Mouse (Mus musculus) forebrain, embryonic 12.5 days (tissue): ENCODE results near the gene Atxn1. TPM values are rescaled to one million over a fixed set of nuclear protein-coding genes. Genes with fewer than 3 reads are reported as not detected.

ENCODE experiments used
- ATAC-seq: fragments of 200-750 bp; cut with Nextera tagmentation; 2 replicates; pipeline ENCODE4 v1.8.0; 2017; ENCODE audit warnings: moderate TSS enrichment; ENCODE audit not compliant: low FRiP score
- H3K27ac ChIP-seq: fragments of 300-500 bp; sonication (generic); 2 replicates; pipeline ENCODE4 v1.5.1; 2016; ENCODE audit warnings: mild to moderate bottlenecking
- H3K27me3 ChIP-seq: fragments of 300-500 bp; sonication (generic); 2 replicates; pipeline ENCODE4 v1.6.1; 2016; ENCODE audit warnings: mild to moderate bottlenecking
- H3K36me3 ChIP-seq: fragments of 300-500 bp; sonication (generic); replicated peaks from 2 replicates; pipeline ENCODE4 v1.6.1; 2016; ENCODE audit warnings: mild to moderate bottlenecking
- H3K4me1 ChIP-seq: fragments of 300-500 bp; sonication (generic); 2 replicates; pipeline ENCODE4 v1.6.1; 2016
- H3K4me2 ChIP-seq: fragments of 300-500 bp; sonication (generic); 2 replicates; pipeline ENCODE4 v1.6.1; 2016; ENCODE audit warnings: mild to moderate bottlenecking, moderate library complexity
- H3K4me3 ChIP-seq: fragments of 300-500 bp; sonication (generic); replicated peaks from 2 replicates; pipeline ENCODE4 v1.5.1; 2016; ENCODE audit warnings: mild to moderate bottlenecking
- H3K9ac ChIP-seq: fragments of 300-500 bp; sonication (generic); 2 replicates; pipeline ENCODE4 v1.6.1; 2016; ENCODE audit warnings: mild to moderate bottlenecking
- H3K9me3 ChIP-seq: fragments of 300-500 bp; sonication (generic); 2 replicates; pipeline ENCODE4 v1.6.1; 2016
- WGBS: fragments of 180-500 bp; shearing (Covaris S2); methylation state at CpG from one replicate; pipeline ENCODE4 v1.1.7; 2016; 5-methylcytosine and 5-hydroxymethylcytosine counted together
- polyA plus RNA-seq: library from polyadenylated mRNA; unstranded; fragments of >200 nt; fragmentation: Nextera tagmentation; extraction: Ambion mirVana; gene quantifications from 2 replicates; pipeline ENCODE4 v1.2.1, GENCODE M21; 2016

Atxn1 gene
- polyA plus RNA-seq, 1 experiment from 2014 or later = 3.7 TPM

DNA sequence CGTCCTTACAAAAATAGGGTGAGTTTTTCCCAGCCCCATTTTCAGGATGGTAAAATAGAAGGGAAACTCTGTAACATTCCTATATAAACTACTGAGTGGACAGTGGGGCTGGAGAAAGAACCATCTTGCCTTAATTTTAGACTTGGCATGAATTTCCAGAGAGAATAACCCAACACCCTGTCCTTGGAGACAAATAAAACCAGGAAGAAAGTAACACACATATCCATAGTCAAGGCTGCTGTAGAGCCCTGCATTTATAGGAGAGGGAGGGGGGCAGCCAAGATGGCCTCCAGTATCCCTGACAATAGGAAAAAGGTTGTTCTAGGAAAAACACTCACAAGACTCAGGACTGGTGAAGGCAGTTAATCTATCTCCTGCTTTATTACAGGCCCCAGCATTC is 210.3 kb downstream of the Atxn1 start:
- 88% methylated on average over 1 of the region's 1 CpGs for WGBS
- no peak overlapping the region for H3K4me3 ChIP-seq
- H3K4me2 ChIP-seq = no peak overlapping the region
- no peak overlapping the region for H3K9ac ChIP-seq
- no peak overlapping the region for H3K27ac ChIP-seq
- peaks cover 11% of the 10 kb centered on the region; the same call in 1 of the 2 replicates for H3K4me1 ChIP-seq
- no peaks in the 10 kb centered on the region for H3K27me3 ChIP-seq
- no peak for ATAC-seq
- no peaks in the 10 kb centered on the region for H3K9me3 ChIP-seq
- no peaks in the 10 kb centered on the region for H3K36me3 ChIP-seq

DNA sequence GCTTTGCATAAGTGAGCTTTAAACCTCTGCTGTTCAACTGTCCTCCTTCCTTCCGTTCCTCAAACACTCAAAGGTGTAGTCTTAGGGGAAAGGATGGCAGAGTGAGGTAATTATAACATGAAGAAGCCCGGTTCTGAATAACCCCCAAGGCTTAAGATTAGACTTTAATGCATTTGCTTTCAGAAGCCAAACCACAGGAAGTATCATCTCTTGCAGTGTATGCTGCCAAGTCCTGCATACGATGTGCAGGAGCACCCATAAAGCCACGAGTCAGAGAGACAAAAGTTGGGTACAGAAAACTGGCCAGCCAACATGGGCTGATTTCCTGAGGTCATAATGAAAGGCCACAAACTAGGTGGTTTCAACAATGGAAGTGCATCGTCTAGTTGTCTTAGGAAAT is 212.3 kb downstream of the Atxn1 start:
- Histone ChIP-seq H3K27ac (no peak overlapping the region), H3K27me3 (no peaks in the 10 kb centered on the region), H3K4me3 (no peak overlapping the region), H3K4me2 (no peak overlapping the region), H3K9me3 (no peaks in the 10 kb centered on the region), H3K36me3 (no peaks in the 10 kb centered on the region), H3K4me1 (peaks cover 13% of the 10 kb centered on the region; the same call in 1 of the 2 replicates), H3K9ac (no peak overlapping the region)
- no peak for ATAC-seq
- 74% methylated on average over 5 of the region's 5 CpGs for WGBS

DNA sequence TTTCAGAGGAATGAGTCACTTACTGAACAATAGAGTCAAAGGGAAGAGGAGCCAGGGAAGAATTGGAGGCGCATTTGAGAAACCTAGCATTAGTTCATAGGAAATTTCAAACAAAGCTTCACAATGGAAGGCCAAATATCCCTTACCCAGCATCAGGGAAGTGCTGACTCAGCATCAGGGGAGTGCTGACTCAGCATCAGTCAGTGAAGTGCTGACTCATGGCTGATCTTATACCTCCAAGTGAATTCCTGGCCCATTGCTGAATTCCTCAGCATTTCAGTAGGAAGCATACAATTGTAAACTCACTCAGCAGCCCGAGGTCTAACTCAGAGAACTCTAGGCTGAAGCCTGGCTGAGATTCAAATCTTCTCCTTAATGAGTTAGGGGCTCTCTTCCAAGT is 213.6 kb downstream of the Atxn1 start:
- Histone ChIP-seq H3K9ac (no peak overlapping the region), H3K9me3 (no peaks in the 10 kb centered on the region), H3K27me3 (no peaks in the 10 kb centered on the region), H3K4me1 (peaks cover 18% of the 10 kb centered on the region), H3K36me3 (no peaks in the 10 kb centered on the region), H3K4me3 (no peak overlapping the region), H3K27ac (no peak overlapping the region; the same call in 1 of the 2 replicates), H3K4me2 (no peak overlapping the region)
- no peak for ATAC-seq
- 69% methylated on average over 2 of the region's 2 CpGs for WGBS

DNA sequence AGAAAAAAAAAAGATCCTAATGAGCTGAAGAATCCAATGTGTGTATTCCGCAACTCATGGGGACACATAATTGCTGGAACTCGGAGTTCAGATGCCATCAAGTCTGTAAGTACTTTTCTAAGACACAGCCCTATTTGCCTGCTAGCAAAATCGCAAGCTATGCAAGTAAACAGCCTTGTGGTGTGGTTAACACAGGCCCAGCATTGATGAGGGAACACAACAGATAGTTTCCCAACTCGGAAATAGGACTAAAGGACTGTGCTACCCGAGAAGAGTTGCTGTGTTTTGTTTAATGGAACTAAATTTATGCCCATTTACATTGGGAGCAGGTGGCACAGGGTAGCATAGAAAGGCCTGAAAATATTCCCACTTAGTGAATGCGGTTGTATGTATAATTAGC is 214.2 kb downstream of the Atxn1 start:
- Histone ChIP-seq H3K27me3 (no peaks in the 10 kb centered on the region), H3K36me3 (no peaks in the 10 kb centered on the region), H3K4me2 (no peak overlapping the region), H3K9me3 (no peaks in the 10 kb centered on the region), H3K4me3 (no peak overlapping the region), H3K9ac (no peak overlapping the region), H3K4me1 (peaks cover 21% of the 10 kb centered on the region), H3K27ac (peak overlapping the region; percentile 53; the same call in 1 of the 2 replicates)
- ATAC-seq = no peak
- WGBS = 59% methylated on average over 6 of the region's 6 CpGs

DNA sequence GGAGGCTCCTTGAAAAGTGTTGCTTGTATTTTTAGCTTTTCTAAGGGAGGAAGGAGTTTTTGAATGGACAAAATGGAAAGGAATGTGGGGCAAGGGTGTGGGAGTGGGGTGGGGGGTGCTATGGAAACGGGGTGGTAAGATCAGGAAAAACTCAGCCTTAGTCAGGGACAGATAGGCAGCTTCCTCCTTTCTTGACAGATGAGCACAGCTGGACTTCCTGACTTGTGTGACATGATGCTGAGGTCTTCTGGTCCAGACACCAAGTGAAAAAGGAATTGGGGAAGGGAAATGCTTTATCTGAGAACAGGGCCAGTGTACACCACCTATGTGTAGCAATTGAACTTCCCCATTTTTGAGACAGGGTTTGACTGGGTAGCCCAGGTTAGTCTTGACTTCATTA is 214.9 kb downstream of the Atxn1 start:
- H3K4me3 ChIP-seq = no peak overlapping the region
- ATAC-seq = no peak
- no peaks in the 10 kb centered on the region for H3K27me3 ChIP-seq
- no peaks in the 10 kb centered on the region for H3K9me3 ChIP-seq
- peaks cover 21% of the 10 kb centered on the region for H3K4me1 ChIP-seq
- 53% methylated on average over 1 of the region's 1 CpGs for WGBS
- no peak overlapping the region for H3K27ac ChIP-seq
- no peak overlapping the region for H3K4me2 ChIP-seq
- H3K36me3 ChIP-seq = no peaks in the 10 kb centered on the region
- H3K9ac ChIP-seq = no peak overlapping the region

DNA sequence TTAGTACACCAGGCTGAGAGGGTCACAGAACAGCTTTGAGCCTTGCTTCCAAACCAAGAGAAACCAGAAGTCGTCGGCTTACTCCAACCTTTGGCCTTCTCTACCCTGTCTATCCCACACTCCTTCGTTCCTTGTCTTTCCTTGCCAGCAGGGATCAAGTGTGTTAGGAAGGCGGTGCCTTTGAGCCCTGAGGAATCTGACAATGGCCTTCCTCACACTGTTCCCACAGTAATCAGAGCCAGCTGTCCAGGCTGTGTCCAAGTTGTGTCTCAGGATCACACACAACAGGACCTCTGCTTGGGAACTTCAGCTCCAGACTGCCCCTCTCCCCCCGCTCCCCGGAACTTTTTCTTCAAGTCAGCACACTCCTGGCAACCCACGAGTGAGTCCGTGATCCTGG is 215.6 kb downstream of the Atxn1 start:
- no peak for ATAC-seq
- H3K36me3 ChIP-seq = no peaks in the 10 kb centered on the region
- no peak overlapping the region for H3K9ac ChIP-seq
- H3K27me3 ChIP-seq = no peaks in the 10 kb centered on the region
- H3K4me2 ChIP-seq = no peak overlapping the region
- H3K4me3 ChIP-seq = no peak overlapping the region
- peaks cover 21% of the 10 kb centered on the region for H3K4me1 ChIP-seq
- 71% methylated on average over 8 of the region's 8 CpGs for WGBS
- no peaks in the 10 kb centered on the region for H3K9me3 ChIP-seq
- H3K27ac ChIP-seq = no peak overlapping the region

DNA sequence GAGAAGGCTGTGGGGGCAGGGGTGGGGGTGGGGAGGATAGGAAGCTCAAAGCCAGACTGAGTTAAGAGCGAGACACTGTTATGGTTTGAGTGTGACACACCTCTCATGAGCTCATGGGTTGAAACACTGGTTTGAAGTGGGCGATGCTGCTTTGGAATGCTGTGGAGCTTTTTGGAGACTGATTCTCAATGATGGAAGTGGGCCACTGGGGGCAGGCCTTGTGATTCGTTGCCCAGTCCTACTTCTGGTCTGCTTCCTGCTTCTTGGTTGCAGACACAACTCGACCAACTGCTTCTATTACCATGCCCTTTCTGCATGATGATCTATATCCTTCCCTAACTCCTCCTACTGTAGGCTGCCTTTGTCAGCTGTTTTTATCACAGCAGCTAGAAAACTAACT is 216.1 kb downstream of the Atxn1 start:
- Histone ChIP-seq H3K9me3 (no peaks in the 10 kb centered on the region), H3K4me2 (no peak overlapping the region), H3K27ac (no peak overlapping the region), H3K4me1 (peaks cover 23% of the 10 kb centered on the region), H3K36me3 (no peaks in the 10 kb centered on the region), H3K27me3 (no peaks in the 10 kb centered on the region), H3K4me3 (no peak overlapping the region), H3K9ac (no peak overlapping the region)
- ATAC-seq = no peak
- 88% methylated on average over 4 of the region's 4 CpGs for whole genome bisulfite sequencing

DNA sequence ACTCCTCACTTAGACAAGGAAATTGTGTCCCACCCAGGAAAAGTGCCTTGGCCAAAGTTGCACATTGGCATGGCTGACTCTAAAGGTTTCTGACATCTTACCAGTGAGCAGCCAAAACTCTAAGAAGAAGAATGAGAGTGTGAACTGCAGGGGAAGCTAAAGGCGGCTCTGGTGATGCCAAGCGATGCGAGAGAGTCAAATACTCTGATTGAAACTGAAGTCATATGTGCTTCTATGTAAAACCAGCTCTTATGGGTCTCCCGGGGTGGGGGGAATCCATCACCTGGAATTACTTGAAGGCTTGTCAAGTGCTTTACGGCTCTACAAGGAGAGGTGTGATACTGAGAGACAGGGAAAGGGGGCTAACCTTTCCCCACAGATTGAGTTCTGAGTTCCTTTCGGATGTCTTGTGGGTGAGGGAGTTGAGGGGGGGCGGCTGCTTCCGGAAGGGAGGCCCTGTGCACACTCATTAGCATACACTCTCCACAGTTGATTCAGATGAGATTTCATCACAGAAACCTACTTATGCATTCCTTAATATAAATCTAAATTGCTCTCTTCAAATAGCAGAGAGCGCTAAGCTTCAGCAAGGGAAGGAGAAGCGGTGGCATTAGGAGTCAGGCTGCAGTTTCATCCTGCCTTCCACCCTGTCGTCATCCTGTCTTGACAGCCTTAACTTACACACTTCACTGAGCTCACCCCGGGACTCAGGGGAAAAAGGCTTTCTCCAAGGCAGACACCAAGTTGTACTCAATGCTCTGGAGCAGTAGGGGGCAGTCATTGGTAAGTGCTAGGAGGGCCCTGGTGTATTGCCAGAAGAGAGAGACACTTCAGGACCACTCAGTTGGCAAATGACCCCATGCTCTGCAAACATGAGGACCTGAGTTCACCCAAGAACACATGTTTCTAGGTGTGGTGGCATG is 218.7 kb downstream of the Atxn1 start:
- Histone ChIP-seq H3K4me1 (peaks cover 25% of the 10 kb centered on the region), H3K4me2 (no peak overlapping the region), H3K4me3 (no peak overlapping the region), H3K9me3 (no peaks in the 10 kb centered on the region), H3K36me3 (no peaks in the 10 kb centered on the region), H3K9ac (no peak overlapping the region), H3K27ac (no peak overlapping the region), H3K27me3 (no peaks in the 10 kb centered on the region)
- ATAC-seq = no peak
- 63% methylated on average over 12 of the region's 12 CpGs for WGBS

DNA sequence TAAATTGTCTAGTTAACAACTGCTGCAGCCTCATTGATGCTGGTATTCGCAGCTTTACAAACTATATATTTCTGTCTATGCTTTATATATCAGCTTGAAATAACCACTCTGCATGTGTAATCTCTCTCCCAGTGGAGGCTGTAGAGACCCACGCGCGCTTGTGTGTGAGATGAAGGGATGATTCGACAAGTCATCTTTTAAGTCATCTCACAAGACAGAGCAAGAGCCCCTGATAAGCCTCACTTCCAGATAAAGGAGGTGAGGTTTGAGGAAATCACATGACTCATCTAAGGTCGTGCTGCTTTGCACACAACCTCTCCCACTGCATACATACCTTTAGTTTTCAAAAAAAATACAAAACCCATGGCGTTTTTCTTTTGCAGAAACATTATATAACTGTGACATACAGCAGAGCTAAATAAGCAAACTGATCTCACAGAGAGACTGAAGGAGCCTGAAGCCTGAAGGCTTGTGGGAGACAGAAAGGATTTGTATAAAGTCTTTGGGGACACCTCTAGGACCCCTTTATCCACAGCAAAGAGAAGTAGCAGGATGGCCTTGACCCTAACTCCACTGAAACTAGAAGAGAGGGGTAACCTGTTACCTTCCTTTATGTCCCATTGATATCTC is 219.9 kb downstream of the Atxn1 start:
- no peak overlapping the region for H3K27ac ChIP-seq
- no peak overlapping the region for H3K4me3 ChIP-seq
- peaks cover 17% of the 10 kb centered on the region for H3K4me1 ChIP-seq
- H3K27me3 ChIP-seq = no peaks in the 10 kb centered on the region
- WGBS = 89% methylated on average over 7 of the region's 7 CpGs
- ATAC-seq = no peak
- H3K9me3 ChIP-seq = no peaks in the 10 kb centered on the region
- H3K4me2 ChIP-seq = no peak overlapping the region
- no peaks in the 10 kb centered on the region for H3K36me3 ChIP-seq
- no peak overlapping the region for H3K9ac ChIP-seq

DNA sequence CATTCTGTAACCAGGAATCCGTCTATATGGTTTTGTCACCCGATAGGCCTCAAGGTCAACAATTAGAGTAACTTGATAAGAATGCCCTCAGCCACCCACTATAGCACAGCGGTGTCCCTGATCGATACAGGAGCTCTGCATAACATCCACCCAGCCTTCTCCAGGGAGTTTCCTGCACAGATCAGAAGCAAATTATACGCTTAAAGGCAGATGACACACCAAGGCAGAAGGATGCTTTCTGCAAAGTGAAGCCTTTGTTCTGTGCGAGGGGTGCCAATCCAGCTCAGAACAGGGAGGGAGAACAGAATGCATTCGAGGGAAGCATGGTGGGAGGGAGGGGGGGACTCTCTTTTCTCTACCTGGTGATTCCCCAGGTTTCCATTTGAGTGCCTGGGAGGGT is 221.0 kb downstream of the Atxn1 start:
- no peak overlapping the region for H3K4me2 ChIP-seq
- H3K27ac ChIP-seq = no peak overlapping the region
- 54% methylated on average over 7 of the region's 7 CpGs for WGBS

DNA sequence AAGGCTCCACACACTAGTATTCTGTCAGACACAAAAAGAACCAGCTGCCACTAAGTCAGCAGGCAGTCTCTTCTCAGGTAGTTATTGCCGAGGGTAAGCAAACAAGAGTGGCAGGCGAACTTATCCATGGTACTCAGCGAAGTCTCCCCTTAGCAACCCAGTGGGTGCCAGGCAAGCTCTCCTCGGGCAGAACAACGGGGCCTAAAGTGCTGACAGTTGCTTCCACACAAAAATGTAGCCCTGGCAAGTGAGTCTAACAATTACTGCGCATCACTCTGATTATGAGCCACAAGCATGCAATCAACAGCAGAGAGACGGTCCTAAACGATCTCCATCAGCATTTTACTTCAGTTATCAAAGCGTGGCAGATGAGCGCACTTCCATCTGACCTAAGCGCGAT is 224.4 kb downstream of the Atxn1 start:
- Histone ChIP-seq H3K36me3 (no peaks in the 10 kb centered on the region), H3K4me3 (no peak overlapping the region), H3K4me2 (no peak overlapping the region), H3K9me3 (no peaks in the 10 kb centered on the region), H3K9ac (no peak overlapping the region), H3K27ac (no peak overlapping the region), H3K27me3 (no peaks in the 10 kb centered on the region), H3K4me1 (0 out of 2 replicates have a peak, but pooled peaks cover 4% of the 10 kb centered on the region)
- 75% methylated on average over 12 of the region's 12 CpGs for WGBS
- no peak for ATAC-seq

More for the DNA sequence above, 221.0 kb downstream of the Atxn1 start:
- Histone ChIP-seq H3K9me3 (no peaks in the 10 kb centered on the region), H3K27me3 (no peaks in the 10 kb centered on the region), H3K4me3 (no peak overlapping the region), H3K9ac (no peak overlapping the region), H3K4me1 (peaks cover 11% of the 10 kb centered on the region; the same call in 1 of the 2 replicates), H3K36me3 (no peaks in the 10 kb centered on the region)
- no peak for ATAC-seq

DNA sequence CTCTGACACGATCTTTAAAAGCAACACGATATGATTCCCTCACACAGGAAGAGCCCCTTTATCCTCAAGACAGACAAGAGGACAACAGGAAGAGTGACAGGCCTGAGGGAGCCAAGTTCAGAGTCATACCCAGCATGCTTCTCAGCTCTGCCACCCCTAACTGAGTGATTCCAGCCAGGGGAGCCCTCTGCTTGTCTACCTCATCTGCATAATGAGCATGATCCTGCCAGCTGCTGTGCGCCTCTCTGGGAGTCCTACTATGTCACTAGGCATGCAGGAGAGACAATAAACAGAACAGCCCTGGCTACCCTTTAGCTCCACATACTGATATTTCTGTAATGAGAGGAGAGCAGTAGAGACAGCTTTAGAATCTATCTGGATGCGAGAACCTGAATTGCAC is 228.6 kb downstream of the Atxn1 start:
- no peak for ATAC-seq
- Histone ChIP-seq H3K4me1 (no peaks in the 10 kb centered on the region), H3K4me2 (no peak overlapping the region), H3K36me3 (no peaks in the 10 kb centered on the region), H3K9ac (no peak overlapping the region), H3K27me3 (no peaks in the 10 kb centered on the region), H3K4me3 (no peak overlapping the region), H3K27ac (no peak overlapping the region), H3K9me3 (no peaks in the 10 kb centered on the region)
- 73% methylated on average over 4 of the region's 4 CpGs for WGBS

DNA sequence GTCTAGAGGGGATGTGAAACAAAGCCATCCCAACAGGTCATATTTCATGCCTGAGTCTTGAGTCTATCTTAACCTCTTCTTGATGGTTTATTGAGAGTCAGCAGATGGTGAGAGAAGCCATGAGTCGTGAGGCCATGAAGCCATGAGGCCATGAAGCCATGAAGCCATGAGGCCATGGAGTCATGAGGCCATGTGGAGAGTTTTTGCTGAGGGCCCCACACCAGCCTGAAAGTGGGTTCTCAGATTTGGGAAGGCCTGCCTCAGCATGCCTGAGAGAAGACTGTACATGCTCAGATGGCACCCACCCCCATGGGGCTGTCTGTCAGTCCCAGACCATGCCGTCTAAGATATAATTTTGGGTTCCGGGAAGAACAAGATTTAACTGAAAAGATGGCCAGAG is 229.0 kb downstream of the Atxn1 start:
- WGBS = 88% methylated on average over 3 of the region's 3 CpGs
- Histone ChIP-seq H3K9ac (no peak overlapping the region), H3K4me1 (no peaks in the 10 kb centered on the region), H3K27me3 (no peaks in the 10 kb centered on the region), H3K4me2 (no peak overlapping the region), H3K9me3 (no peaks in the 10 kb centered on the region), H3K27ac (no peak overlapping the region), H3K36me3 (no peaks in the 10 kb centered on the region), H3K4me3 (no peak overlapping the region)
- no peak for ATAC-seq
